Mouse (Mus musculus): ENCODE data around the gene Suds3.

Gene Suds3

DNA sequence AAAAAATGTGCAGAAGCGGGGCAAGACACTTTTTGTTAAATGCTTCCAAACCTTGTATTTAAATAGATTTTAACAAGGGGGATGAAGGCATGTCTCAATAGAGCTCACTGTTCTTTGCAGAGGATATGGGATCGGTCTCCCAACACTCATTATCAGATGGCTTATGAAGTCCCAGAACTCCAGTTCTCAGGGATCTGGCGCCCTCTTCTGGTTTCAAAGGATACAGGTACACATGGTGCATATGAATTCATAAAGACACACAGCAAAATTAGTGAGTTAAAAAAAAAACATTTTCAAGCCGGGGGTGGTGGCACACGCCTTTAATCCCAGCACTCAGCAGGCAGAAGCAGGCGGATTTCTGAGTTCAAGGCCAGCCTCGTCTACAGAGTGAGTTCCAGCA, 2.6 kb downstream of the Suds3 start:
- no peak for DNase-seq (ENCODE audit: low spot score in 2 of 2)

DNA sequence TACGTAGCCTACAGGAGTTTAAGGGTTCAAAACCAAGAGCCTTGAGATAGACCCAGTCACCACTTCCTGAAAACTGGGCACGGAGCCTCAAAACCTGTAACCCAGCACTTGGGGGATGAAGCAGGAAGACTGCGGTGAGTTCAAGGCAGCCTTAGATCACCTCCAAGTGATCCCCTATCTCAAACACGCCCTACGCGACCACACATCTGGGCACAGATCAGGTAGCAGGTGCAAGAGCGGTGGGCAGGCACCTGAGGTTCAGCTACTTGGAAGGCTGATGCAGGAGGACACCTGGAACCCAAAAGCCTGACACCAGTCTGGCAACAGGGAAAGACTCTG, 4.2 kb downstream of the Suds3 start:
- no peak for DNase-seq (ENCODE audit: low spot score in 2 of 2)

DNA sequence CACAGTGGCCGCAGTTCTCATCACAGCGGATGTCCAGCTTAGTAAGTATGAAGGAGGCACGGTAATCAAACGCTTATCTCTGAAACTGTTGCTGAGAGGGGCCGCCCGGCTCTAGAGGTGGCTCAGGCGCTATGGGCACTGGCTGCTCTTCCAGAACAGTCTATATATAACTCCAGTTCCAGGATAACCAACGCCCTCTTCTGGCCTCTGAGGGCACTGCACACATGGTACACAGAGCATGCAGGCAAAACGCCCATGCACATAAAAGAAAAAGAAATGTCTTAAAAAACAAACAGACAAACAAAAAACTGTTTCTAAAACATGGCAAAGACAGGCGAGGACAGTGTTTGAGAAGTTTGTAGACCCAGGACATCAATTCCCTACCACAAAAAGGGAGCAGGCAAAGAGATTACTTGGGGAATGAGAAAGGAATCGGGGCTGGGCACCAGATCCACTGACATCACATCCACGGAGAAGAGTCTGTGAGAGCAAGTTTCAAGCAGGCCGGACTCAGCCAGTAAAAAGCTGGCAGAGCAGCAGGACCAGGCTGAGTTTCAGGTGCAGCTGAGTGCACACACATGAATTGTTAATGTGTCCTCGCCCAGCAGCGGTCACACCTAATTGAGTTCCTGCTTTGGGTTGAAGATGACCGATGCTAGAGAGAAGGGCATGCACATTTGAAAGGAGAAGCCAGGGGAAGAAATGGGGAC, 4.7 kb downstream of the Suds3 start:
- DNase-seq (ENCODE audit: low spot score in 2 of 2): no peak

DNA sequence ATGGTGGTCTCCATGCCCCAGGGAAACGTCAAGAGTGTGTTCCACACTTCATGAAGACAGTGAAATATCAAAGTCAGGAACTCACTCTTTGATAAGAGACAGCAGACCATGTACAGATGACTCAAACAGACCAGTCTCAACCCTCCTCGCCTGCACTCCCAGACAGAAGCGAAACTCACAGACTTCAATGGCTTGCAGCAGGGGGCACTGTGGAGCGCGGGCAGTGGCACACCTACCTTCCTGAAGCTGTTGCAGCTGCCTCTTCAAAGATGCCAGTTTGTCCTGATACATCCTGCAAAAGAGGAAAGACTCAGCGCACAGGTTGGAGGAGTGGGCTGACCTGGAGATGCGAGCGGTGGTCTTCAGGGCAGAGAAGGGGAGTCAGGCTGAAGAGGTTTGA, 6.4 kb downstream of the Suds3 start:
- DNase-seq (ENCODE audit: low spot score in 2 of 2): no peak

- DNase-seq (ENCODE audit: low spot score in 2 of 2): no peak
These were observed 7.2 kb downstream of the Suds3 start for GRCm38 (mm10) chr5:117108731-117109130.

DNA sequence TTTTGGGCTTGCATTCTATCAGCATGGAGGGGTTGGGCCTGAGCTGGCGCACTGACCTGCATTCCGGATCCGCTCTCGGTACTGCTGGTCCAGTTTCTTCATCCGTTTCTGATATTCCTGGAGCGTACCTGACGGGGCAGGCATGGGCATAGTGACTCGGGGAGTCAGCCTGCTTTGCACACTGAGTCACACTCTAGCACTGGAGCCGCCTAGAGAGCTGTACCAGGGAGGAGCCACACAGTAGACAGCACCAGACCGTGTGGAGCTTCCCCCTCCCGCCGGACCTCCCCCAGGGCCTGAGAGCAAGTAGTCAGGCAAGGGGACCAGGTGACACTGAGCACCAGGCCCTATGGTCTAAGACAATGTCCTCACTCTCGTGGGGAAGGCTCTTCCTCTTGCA, 7.6 kb downstream of the Suds3 start:
- DNase-seq (ENCODE audit: low spot score in 2 of 2): no peak

GRCm38 (mm10) chr5:117105761-117106160, 10.2 kb downstream of the Suds3 start:
- DNase-seq (ENCODE audit: low spot score in 2 of 2): no peak

DNA sequence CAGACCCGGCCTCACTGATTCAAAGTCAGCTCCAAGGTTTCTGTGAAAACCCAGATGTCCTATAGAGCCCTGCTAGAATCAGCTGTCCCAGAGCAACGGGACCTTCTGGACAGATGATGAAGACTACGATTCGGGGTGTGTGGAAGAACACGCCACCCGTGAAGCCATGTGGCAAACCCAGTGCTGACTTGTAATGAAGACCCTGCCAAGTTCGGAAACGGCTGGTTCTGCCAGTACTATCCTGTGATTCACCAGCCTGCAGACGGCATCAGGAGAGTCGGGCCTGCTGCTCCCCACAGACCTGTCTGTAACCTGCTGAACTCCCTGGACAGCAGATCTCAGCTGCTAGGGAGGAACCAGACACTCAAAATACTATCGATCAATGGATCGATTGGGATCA, 11.6 kb downstream of the Suds3 start:
- no peak for DNase-seq (ENCODE audit: low spot score in 2 of 2)

DNA sequence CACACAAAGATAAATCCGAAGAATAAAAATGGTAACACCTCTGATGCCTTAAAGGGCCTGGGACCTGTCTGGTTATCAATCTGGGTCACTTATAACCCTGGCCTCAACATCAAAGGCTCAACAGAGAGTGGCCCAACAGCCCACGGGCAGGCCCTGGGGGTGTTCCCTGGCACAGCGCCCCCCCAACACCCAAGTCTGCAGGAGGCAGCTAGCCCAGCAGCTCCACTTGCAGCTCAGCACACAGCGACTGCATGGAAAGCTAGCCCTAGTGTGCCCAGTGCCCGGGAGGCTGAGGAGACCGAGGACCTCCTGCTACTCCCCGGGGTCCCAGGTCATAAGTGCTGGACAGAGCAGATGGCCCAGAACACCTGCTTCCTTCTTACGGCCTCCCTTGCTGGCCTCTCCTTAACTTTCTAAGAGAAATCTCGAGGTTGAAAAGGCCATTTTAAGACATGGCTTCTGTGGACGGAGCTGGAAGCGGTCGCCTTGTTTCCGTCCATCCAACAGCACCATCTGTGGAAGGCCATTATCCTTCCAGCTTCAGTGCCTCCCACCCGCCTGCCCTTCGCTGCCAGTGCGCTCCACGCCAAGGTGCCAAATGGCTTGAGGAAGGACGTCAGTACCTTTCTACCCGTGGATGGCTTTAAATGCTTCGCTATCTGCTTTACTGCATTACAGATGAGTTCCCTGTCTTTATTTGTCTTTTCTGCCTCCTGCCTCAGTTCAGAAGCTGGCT, 12.6 kb downstream of the Suds3 start:
- no peak for DNase-seq (ENCODE audit: low spot score in 2 of 2)

- no peak for DNase-seq (ENCODE audit: low spot score in 2 of 2)
These were observed 16.2 kb downstream of the Suds3 start for GRCm38 (mm10) chr5:117099742-117100141.

- DNase-seq (ENCODE audit: low spot score in 2 of 2): no peak
These were observed 16.9 kb downstream of the Suds3 start for GRCm38 (mm10) chr5:117099008-117099407.

DNA sequence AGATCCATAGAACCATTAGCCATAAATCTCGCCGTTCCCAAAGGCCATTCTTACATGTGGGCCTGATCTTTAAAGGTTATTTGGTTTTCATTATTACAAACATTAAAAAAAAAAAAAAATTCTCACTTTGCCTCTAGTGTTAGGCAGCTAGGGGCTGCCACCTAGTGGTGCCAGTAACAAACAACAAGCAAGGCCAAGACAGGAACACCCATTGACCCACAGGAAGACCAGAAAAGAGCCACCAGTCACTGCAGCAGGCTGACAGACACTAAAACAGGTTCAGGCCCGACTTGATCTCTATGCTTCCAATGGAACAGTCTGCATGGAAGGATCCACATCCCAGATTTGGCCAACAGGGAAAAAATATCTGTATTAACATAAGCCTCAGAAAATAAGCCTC, 19.2 kb downstream of the Suds3 start:
- DNase-seq (ENCODE audit: low spot score in 2 of 2): peak in 1 of 2 experiments; percentile 49

- peak in 1 of 2 experiments; percentile 50 for DNase-seq (ENCODE audit: low spot score in 2 of 2)
These were observed 21.5 kb downstream of the Suds3 start for GRCm38 (mm10) chr5:117094431-117094830.

- DNase-seq (ENCODE audit: low spot score in 2 of 2): no peak
These were observed 26.1 kb downstream of the Suds3 start for GRCm38 (mm10) chr5:117089786-117090185.

DNA sequence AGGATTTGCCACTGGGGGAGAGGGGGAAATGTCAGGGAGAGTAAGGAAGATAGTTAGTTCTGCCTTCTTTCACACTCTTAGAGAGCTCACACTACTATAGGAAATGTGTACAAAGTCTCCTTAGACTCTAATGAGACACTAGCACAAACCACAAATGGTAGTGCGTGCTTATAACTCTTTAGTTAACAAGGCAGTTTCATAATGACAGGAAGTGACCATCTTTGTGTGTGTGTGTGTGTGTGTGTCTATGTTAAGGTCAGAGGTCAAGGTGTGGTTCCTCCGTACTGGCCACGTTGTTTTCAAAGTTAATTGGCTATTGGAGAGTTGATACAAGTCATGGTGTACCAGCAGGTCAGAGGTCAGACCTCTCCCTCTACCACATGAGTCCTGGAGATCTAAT, 26.8 kb downstream of the Suds3 start:
- no peak for DNase-seq (ENCODE audit: low spot score in 2 of 2)

DNA sequence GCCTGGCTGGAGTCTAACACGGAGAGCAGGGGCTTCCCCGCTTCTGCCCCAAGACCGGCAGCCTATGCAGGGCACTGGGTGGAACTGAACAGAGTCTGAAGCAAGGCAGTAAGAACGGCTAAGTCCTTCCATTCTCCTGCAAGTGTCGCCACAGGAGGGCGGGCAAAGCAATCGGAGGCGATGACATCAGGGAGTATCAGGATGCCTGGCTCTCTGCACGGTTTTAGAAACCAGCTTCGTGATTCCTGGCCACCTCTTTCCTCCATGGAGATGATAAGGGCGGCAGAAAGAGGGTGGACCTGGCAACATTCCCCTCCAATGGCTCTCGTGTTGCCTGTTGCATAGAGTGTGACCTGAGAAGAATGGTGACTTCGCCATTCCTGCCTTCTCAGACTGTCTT, 28.2 kb downstream of the Suds3 start:
- no peak for DNase-seq (ENCODE audit: low spot score in 2 of 2)

DNA sequence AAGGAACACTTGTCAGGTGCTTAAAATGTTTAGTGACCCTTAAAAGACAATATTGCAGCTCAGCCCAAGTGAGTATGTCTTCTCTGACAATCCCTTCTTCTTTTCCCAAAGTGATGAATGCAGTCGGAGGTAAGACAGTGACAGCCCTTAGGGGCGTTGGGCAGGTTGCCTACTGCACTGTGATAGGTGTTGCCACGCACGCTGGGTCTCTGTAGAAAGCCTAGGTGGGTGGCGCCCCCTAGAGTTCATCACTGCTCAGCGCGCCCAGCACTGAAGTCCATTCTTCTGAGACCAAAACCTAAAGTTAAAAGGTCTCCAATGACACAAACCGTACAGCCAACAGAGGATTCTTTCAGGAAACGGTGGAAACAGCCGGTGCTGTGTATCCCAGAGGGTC, 46.4 kb downstream of the Suds3 start:
- DNase-seq (ENCODE audit: low spot score in 2 of 2): peak in 1 of 2 experiments; percentile 46

DNA sequence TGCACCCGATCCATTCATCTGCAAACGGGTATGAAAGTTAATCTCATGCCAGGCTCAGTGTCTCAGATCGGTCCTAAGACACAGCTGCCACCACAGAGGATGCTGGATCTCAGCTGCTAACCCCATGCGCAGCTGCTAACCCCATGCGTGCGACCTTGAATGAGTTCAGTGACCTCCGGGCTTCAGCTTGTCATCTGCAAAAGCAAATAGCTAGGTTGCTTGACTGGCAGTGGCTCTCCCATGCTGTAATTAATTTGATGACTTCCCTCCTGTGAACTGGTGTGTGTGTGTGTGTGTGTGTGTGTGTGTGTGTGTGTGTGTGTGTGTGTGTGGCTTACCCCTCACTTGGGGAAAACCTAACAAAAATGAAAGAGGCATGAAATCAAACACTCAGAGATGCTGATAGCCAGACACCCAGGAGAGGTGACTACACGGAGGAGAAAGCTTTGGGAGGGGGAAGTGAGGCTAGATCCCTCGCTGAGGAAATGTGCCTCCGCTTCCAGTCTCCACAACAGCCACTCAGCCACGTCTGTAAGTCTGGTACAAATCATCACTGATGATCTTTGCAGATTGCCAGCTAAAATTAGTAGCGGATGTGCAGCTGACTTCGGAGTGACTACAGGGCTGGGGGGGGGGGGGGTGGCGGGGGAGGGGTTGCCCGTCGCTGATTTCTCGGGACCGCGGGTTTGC, 47.0 kb downstream of the Suds3 start:
- DNase-seq (ENCODE audit: low spot score in 2 of 2): no peak

DNA sequence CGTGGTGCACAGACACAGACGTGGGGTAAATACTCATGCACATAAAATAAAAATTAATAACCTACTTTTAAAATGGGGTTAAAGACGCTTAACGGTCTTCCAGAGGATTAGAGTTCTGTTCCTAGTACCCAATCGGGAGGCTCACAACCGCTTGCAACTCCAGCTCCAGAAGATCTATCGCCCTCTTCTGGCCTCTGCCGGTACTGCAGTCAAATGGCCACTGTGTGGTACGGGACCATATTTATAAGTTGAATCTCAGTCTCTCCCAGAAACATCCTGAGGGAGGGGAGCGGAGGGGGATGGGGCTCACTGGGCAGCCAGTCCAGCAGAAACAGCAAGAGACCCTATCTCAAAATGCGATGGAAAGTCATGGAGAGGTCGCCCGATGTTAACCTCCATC, 47.7 kb downstream of the Suds3 start:
- no peak for DNase-seq (ENCODE audit: low spot score in 2 of 2)

DNA sequence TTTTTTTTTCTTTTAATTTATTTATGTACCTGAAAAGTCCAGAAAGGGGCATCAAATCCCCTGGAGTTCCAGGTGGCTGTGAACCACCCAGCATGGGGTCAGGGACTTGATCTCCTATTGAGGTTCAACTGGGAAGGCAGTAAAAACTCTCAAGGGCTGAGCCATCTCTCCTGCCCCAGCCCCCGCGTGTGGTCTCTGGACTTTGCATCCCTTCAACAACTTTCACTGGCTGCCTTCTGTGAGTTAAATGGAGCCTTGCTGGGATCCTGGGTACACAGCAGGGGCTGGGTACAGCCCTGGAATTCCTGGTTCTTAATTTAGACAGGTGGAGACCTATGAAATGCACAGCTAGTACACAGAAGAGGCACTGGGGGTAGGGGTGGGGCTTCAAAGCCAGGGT, 54.7 kb downstream of the Suds3 start:
- DNase-seq (ENCODE audit: low spot score in 2 of 2): no peak

GRCm38 (mm10) chr5:117060484-117061130, 55.3 kb downstream of the Suds3 start:
- DNase-seq (ENCODE audit: low spot score in 2 of 2): no peak

- no peak for DNase-seq (ENCODE audit: low spot score in 2 of 2)
These were observed 66.0 kb downstream of the Suds3 start for GRCm38 (mm10) chr5:117049940-117050339.

Measured in frontal cortex, postnatal 10 days (tissue).